Mouse (Mus musculus) spleen, adult 2 months (tissue): ENCODE results near the gene Siva1.

Source experiments
- CTCF ChIP-seq: fragments of 200-500 bp; IDR thresholded peaks from 2 replicates; pipeline ENCODE4 v1.5.1; 2011; ENCODE audit warnings: mild to moderate bottlenecking, inconsistent platforms; ENCODE audit not compliant: insufficient read depth, insufficient read length, insufficient replicate concordance; ENCODE audit errors: extremely low read depth
- POLR2A ChIP-seq: fragments of 200-500 bp; IDR thresholded peaks from 2 replicates; pipeline ENCODE4 v1.6.1; 2011; ENCODE audit warnings: low read depth, low read length, inconsistent platforms

- no peak for TF ChIP-seq POLR2A
- TF ChIP-seq CTCF: no peak
Measured at GRCm38 (mm10) chr12:112628197-112628596, 16.3 kb upstream of the Siva1 start.
